Mouse (Mus musculus) CD8-positive naive resting alpha-beta T cell, adult 2 months (primary cell): ENCODE results near the gene Dcaf7.
"Not testable (repeated sequence)": the region's sequence is repeated elsewhere in the genome, so short reads cannot be mapped to it uniquely, and the experiment has no call there.

Experiments used
- DNase-seq, 2 experiments: peaks; one replicate each; pipeline ENCODE4 v3.0.0; 2022; ENCODE audit warnings: low read depth in 2 of 2, low spot score in 2 of 2

Gene Dcaf7

GRCm38 (mm10) chr11:106036548-106037417 is at the start of gene Dcaf7:
Dcaf7 (plus strand) TSS chr11:106036872.
- DNase-seq, result peak; percentile 98 to 100

- DNase-seq, result no peak
Measured at GRCm38 (mm10) chr11:105987446-105987845, 49.2 kb upstream of the Dcaf7 start.

GRCm38 (mm10) chr11:105989446-105989845 is 47.2 kb upstream of the Dcaf7 start:
- no peak for DNase-seq

GRCm38 (mm10) chr11:105990231-105990630 is 46.4 kb upstream of the Dcaf7 start:
- no peak for DNase-seq

GRCm38 (mm10) chr11:105994375-105994774 is 42.3 kb upstream of the Dcaf7 start, which contains the start of gene Ace3:
Ace3 (plus strand) TSS chr11:105994675.
- no peak for DNase-seq

GRCm38 (mm10) chr11:106000062-106000461 is 36.6 kb upstream of the Dcaf7 start:
- DNase-seq, result no peak

- peak in 1 of 2 experiments; percentile 44 for DNase-seq
Measured at GRCm38 (mm10) chr11:106001718-106002117, 35.0 kb upstream of the Dcaf7 start.

- DNase-seq, result no peak
Measured at GRCm38 (mm10) chr11:106004576-106004975, 32.1 kb upstream of the Dcaf7 start.

GRCm38 (mm10) chr11:106005970-106006369 is 30.7 kb upstream of the Dcaf7 start:
- no peak for DNase-seq

GRCm38 (mm10) chr11:106007821-106008220 is 28.9 kb upstream of the Dcaf7 start, which contains the start of gene Kcnh6:
Kcnh6 (plus strand) TSS chr11:106008124.
- peak; percentile 16 to 50 for DNase-seq

- no peak for DNase-seq
Measured at GRCm38 (mm10) chr11:106012711-106013110, 24.0 kb upstream of the Dcaf7 start.

GRCm38 (mm10) chr11:106013556-106014225 is 23.0 kb upstream of the Dcaf7 start:
- DNase-seq, result no peak

- no peak for DNase-seq
Measured at GRCm38 (mm10) chr11:106016440-106016839, 20.2 kb upstream of the Dcaf7 start.

GRCm38 (mm10) chr11:106020051-106020763 is 16.5 kb upstream of the Dcaf7 start:
- DNase-seq, result peak in 1 of 2 experiments; percentile 26

- no peak for DNase-seq
Measured at GRCm38 (mm10) chr11:106025774-106026173, 10.9 kb upstream of the Dcaf7 start.

- peak; percentile 66 to 82 for DNase-seq
Measured at GRCm38 (mm10) chr11:106026465-106027151, 10.1 kb upstream of the Dcaf7 start.

GRCm38 (mm10) chr11:106027607-106028006 is 9.1 kb upstream of the Dcaf7 start:
- peak; percentile 32 to 40 for DNase-seq

GRCm38 (mm10) chr11:106032074-106032473 is 4.6 kb upstream of the Dcaf7 start:
- DNase-seq, result not testable (repeated sequence)

- peak; percentile 57 to 64 for DNase-seq
Measured at GRCm38 (mm10) chr11:106033491-106033919, 3.2 kb upstream of the Dcaf7 start.

GRCm38 (mm10) chr11:106034986-106035385 is 1.7 kb upstream of the Dcaf7 start:
- no peak for DNase-seq

GRCm38 (mm10) chr11:106037418-106037751 is 713 bp downstream of the Dcaf7 start:
- peak; percentile 20 to 51 for DNase-seq
